Mouse (Mus musculus) layer of hippocampus, adult 9-11 months (tissue): Measurements from ENCODE around the gene Nkx1-2.
A peak's percentile ranks its signal among the peaks of the same experiment; 100 is the strongest.

ENCODE experiments used
- DNase-seq: peaks from one replicate; pipeline ENCODE4 v3.0.0; 2022

Nkx1-2 gene

DNA sequence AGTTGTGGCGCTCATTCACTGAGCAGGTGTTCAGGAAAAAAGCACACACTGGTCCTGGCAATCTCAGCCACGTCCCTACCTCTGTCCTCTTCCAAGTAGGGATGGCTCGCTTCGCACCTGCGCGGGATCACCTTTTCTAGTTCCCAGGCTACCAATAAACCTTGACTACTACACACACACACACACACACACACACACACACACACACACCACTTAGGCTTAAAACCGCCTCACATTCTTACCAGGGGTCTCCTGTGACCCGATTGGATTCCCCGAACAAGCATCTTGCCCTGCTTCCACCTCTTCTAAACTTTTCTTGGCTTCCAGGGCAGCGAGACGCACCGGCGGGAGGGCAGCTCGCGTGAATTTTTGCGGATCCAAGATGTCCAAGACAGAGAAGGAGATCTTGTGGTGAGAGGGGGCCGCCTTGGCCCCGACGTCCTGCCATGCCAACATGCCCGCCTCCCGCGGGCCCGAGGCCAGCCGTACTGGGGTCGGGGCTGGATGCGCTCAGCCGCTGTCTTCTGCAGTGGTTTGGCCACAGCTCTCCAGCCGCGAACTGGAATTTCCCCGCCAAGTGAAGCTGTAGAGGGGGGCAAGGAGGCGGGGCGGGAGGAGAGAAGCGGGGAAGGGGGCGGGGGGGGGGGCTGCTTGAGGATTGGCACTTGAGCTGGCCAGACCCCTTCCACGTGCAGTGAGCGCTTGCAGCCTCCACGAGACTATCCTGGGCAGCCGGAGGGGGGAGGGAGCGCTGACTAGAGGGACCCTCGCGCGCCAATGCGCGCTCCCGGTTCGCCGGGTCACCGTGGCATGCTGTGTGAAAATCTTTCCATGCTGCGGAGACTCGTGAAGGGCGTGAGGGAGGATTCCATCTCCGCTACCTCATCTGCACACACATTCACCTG lies at the start of gene Nkx1-2:
Nkx1-2 (minus strand) TSS at position 567 of the 905 bp plus-strand sequence.
- DNase-seq: no peak

GRCm38 (mm10) chr7:132646514-132646913 lies 47.1 kb upstream of the Nkx1-2 start:
- DNase-seq: no peak

GRCm38 (mm10) chr7:132644605-132645279 lies 45.3 kb upstream of the Nkx1-2 start:
- no peak for DNase-seq

GRCm38 (mm10) chr7:132641606-132642005 lies 42.2 kb upstream of the Nkx1-2 start:
- DNase-seq: no peak

GRCm38 (mm10) chr7:132640946-132641345 lies 41.5 kb upstream of the Nkx1-2 start:
- no peak for DNase-seq

DNA sequence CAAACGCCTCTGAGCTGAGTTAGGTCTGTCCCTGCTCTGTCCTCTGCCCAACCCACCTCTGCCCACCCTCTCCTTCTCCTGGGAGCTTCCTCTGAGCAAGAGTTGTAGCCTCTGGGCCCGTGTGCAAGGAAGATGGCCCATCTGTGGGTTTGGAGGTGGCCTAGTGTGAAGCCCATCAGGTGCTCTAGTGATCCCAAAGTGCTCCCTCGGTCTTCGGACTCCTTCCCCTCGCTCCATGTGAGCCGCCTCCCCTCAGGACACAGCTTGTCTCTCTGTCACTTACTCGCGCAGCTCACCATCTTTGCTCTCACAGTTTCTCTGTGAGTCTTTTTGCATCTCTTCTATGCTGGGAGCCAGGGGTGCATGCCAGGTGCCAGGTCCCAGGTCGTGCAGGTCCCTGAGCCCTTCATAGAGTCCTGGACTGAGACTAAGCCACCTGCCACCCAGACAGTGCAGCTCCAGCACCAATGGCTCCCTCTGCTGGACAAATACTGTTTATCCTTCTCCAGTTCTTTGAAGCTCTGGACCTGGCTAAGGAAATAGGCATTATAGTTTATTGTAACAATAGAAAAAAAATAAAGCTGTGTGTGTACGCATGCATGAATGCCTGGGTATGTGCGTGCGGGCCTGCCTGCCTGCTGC lies 39.1 kb upstream of the Nkx1-2 start:
- peak; percentile 46 for DNase-seq

DNA sequence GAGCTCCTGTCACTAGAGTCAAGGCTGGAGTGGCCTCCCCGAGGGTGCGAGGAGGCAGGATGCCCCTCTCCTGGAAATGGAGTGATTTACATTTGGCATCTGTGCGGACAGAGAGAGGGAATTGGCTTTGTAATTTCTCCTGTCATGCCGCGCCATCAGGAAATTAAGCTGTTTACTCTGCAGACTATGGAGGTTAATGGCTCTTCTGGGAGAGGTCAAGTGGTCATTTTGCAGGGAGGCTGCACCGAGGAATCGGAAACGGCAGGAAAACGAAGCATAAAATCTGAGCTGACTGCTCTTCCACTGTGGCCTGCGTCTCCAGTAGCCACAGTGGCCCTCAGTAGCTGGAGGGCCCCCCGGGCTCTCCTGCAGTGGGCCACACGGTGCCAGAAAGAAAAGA lies 37.9 kb upstream of the Nkx1-2 start:
- DNase-seq: no peak

DNA sequence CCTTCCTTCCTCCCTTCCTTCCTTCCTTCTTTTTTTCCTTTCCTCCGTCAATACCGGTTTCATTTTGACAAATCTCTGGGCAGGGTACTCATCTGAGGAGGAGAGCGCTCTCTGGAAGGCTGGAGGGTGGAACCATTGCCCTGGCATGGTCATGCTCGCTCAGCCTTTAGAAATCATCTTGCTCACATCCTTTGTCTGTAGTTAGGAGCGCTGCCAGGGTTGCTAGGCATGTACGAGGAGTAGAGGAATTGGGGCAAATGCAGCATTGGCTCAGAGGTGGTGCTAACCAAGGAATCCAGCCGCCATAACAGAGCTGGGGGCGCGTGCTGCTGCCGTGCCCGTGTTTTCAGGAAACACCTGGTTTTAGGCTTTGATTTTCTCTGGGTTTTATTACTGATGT lies 31.9 kb upstream of the Nkx1-2 start:
- peak; percentile 67 for DNase-seq

- DNase-seq: no peak
Measured at GRCm38 (mm10) chr7:132627448-132627847, 28.0 kb upstream of the Nkx1-2 start.

- no peak for DNase-seq
Measured at GRCm38 (mm10) chr7:132626174-132626573, 26.7 kb upstream of the Nkx1-2 start.

GRCm38 (mm10) chr7:132624161-132624560 lies 24.7 kb upstream of the Nkx1-2 start:
- no peak for DNase-seq

GRCm38 (mm10) chr7:132619975-132620918 lies 20.8 kb upstream of the Nkx1-2 start:
- DNase-seq: no peak

DNA sequence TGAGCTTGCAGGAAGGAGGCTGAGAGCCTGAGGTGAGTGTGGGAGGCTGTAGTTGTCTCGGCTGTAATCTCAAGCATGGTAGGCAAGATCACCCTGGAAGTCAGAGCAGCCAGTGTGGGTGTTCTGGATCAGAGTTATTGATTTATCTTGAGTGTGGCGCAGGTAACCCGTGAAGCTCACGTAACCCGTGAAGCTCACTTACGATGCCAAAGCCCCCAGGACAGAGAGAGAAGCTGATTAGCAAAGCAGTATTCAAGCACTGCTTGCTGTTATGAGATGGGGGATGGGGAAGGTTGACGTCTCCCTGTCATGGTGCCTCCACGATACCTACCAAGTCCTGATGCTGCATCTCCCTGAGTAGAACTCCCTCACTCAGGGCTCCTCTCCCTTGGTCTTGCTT lies 20.1 kb upstream of the Nkx1-2 start:
- DNase-seq: no peak

DNA sequence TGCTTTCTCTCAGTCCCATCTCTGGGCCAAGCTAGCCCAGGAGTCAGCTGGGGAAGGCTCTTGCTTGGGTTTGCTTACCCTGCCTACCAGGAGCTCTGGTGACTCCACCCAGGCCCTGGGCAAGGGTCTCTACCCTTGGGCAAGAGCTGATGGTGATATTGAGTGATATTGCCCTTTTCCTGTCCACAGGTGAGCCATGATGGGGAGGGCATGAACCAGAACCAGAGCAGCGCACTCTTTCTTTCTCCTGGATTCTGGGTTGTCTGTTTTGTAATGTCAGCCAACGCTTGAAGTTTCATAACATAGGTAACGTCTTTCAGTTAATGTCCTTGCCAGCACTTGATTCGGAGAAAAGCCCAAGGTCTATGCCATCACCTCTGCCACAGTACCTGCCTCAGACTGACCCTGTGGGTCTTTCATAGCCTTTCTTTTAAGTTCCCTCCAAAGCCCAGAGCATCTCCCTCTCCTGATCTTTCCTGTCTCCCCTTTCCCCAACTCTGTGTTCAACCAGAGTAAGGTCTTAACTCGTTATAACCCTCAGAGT lies 17.7 kb upstream of the Nkx1-2 start:
- DNase-seq: no peak

DNA sequence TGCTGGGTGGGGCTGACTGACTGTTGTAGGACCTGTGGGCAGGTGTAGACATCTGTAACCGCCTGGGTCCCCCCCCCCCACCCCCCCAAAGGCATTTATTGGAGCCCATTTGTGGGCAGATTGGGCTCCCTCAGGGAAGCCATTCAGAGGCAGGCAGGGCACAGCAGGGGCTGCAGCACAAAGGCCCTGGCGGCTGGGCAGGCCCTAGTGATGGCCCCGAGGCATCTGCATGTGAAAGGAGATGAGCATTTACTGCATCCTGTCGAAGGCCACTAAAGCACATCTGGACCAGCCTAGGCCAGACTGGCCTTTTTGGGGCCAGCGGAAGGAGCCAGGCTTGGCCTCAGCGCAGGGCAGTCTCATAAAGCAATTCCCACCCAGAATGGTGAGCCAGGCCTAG lies 17.0 kb upstream of the Nkx1-2 start:
- no peak for DNase-seq

DNA sequence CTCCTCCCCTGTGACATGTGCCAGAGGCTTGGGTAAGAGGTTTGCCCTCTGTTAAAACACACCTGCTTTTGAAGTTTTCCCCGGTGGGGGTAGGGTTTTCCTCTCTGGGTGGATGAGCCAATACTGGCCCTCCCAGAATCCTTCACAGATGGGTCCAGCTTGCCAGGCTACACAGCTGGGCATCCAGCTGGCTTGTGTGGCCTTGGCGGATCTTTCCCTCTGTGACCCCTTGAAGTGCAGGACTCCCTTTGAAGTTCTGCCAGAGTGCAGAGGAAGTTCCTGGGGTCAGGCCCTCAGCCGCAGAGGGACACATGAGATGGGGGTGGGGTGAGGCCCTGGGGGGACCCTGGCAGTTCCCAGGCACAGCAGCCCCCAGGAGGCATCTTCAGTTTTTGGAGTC lies 15.9 kb upstream of the Nkx1-2 start:
- no peak for DNase-seq

GRCm38 (mm10) chr7:132611530-132611929 lies 12.1 kb upstream of the Nkx1-2 start:
- no peak for DNase-seq

DNA sequence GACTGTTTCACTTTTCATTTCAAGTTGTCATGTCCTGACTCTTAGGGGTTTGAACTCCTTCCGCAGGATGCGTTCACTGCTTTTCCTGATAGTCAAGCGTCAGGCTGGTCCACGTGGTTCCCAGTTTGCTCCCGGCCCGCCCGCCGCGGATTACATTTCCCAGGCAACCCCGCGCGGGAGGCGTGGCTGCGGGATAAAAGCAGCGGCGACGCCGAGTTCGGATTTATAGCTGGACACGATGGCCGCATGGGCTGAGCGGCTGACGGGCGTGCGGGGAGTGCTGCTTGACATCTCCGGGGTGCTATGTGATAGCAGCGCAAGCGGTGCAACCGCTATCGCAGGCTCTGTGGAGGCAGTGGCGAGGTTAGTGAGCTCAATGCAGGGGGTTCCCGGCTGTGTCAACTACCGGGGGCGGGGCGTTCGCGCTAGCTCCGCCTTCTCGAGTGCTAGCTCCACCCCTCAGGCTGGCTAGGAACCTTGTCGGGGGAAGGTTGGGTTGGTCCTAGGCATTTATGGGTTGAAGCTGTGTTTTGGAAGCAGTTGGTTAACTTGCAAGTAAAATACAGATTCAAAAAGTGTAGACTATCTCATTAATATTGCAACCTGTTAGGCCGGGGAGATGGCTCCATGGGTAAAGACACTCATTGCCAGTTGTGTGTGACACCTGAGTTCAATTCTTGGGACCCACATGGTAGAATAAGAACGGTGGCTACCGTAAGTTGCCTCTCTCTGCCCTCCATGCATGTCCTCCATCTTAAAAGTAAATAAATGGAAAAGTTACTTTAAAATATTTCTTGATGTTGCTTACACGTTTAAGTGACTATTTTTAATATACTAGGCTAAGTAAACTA lies 11.3 kb upstream of the Nkx1-2 start, which contains the start of gene Lhpp:
Lhpp (plus strand) TSS at position 171 of the 851 bp plus-strand sequence.
- DNase-seq: peak; percentile 79

GRCm38 (mm10) chr7:132608316-132609020 lies 9.0 kb upstream of the Nkx1-2 start:
- no peak for DNase-seq

DNA sequence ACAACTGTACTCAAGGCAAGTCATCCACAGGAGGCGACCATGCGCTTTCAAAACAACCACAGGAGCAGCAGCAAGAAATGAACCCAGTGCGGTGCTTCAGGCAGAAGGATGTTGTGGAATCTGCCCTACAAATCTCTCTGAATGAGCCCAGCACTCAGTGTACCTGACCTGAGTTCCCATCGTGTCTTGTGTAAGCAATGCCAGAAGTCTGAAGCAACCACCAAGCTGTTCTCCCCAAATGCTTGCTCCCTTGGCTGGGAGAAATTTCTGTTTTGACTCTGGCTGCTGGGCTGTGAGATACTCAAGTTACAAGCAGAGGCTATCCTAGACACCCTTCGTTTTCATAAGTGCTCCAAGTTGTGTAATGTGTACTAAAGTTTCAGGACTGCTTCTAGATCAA lies 6.3 kb upstream of the Nkx1-2 start:
- DNase-seq: peak; percentile 24
